Mouse (Mus musculus): ENCODE data around the gene Ptges3.

GRCm38 (mm10) chr10:128015068-128015934 lies 43.5 kb upstream of the Ptges3 start, which contains the start of gene Prim1:
- TF ChIP-seq MAFK (IDR thresholded peaks at IDR 0.05; ENCODE audit: insufficient read depth, low read depth, low read length) (no peak), CHD2 (IDR thresholded peaks at IDR 0.05; ENCODE audit: low read depth, low read length) (peak; percentile 62; the same call in 1 of the 2 replicates)
